Mouse (Mus musculus): ENCODE results near the gene 0610010K14Rik.

The 0610010K14Rik gene

GRCm38 (mm10) chr11:70214856-70215209 lies 22.9 kb downstream of the 0610010K14Rik start:
- no peak for DNase-seq

GRCm38 (mm10) chr11:70214191-70214855 lies 23.4 kb downstream of the 0610010K14Rik start:
- peak; percentile 81 to 82 for DNase-seq

GRCm38 (mm10) chr11:70213736-70214135 lies 24.0 kb downstream of the 0610010K14Rik start:
- DNase-seq = peak in 1 of 2 experiments; percentile 25

- peak; percentile 89 to 90 for DNase-seq
Measured at GRCm38 (mm10) chr11:70212896-70213295, 24.8 kb downstream of the 0610010K14Rik start.

- peak; percentile 28 to 38 for DNase-seq
Measured at GRCm38 (mm10) chr11:70212423-70212822, 25.3 kb downstream of the 0610010K14Rik start, which contains the start of gene Slc16a11. Gene Slc16a11, plus strand, starts transcription at chr11:70212752.

GRCm38 (mm10) chr11:70211972-70212371 lies 25.7 kb downstream of the 0610010K14Rik start:
- no peak for DNase-seq

GRCm38 (mm10) chr11:70210681-70211080 lies 27.0 kb downstream of the 0610010K14Rik start:
- DNase-seq = peak in 1 of 2 experiments; percentile 2

- DNase-seq = no peak
Measured at GRCm38 (mm10) chr11:70208778-70209388, 28.8 kb downstream of the 0610010K14Rik start.

GRCm38 (mm10) chr11:70207283-70207682 lies 30.4 kb downstream of the 0610010K14Rik start:
- no peak for DNase-seq

GRCm38 (mm10) chr11:70206801-70207200 lies 30.9 kb downstream of the 0610010K14Rik start:
- DNase-seq = no peak

GRCm38 (mm10) chr11:70201691-70202090 lies 36.0 kb downstream of the 0610010K14Rik start:
- peak; percentile 81 to 90 for DNase-seq

GRCm38 (mm10) chr11:70200036-70200608 lies 37.6 kb downstream of the 0610010K14Rik start:
- DNase-seq = no peak

GRCm38 (mm10) chr11:70199107-70199506 lies 38.6 kb downstream of the 0610010K14Rik start:
- no peak for DNase-seq

- DNase-seq = no peak
Measured at GRCm38 (mm10) chr11:70198332-70198731, 39.4 kb downstream of the 0610010K14Rik start.

GRCm38 (mm10) chr11:70193354-70194285 lies 44.1 kb downstream of the 0610010K14Rik start:
- peak in 1 of 2 experiments; percentile 60 for DNase-seq

- no peak for DNase-seq
Measured at GRCm38 (mm10) chr11:70192157-70192556, 45.6 kb downstream of the 0610010K14Rik start.

- DNase-seq = no peak
Measured at GRCm38 (mm10) chr11:70191188-70191587, 46.5 kb downstream of the 0610010K14Rik start.

GRCm38 (mm10) chr11:70189319-70190134 lies 48.2 kb downstream of the 0610010K14Rik start:
- peak in 1 of 2 experiments; percentile 32 for DNase-seq

Data from kidney, adult 8-10 months (tissue).